Mouse (Mus musculus) adrenal gland, adult 18-20 months (tissue): ENCODE measurements at regions not wholly inside any gene's neighbourhood (a gene's known extent, or its start where the extent isn't known, plus 50 kb on each side); places are given as distances from the start of the nearest gene placed in this dataset.

Experiments used
- DNase-seq, 2 experiments: peaks; one replicate each; pipeline ENCODE4 v3.0.0; 2021 to 2022; ENCODE audit warnings: low spot score in 2 of 2

- no peak for DNase-seq
These were observed 344.0 kb downstream of the Slc4a3 start for GRCm38 (mm10) chr1:75889847-75890591.

- DNase-seq, result no peak
These were observed 344.7 kb downstream of the Slc4a3 start for GRCm38 (mm10) chr1:75890636-75891276.

GRCm38 (mm10) chr1:75895550-75895949, 349.5 kb downstream of the Slc4a3 start:
- DNase-seq, result no peak

- no peak for DNase-seq
These were observed 355.1 kb downstream of the Slc4a3 start for GRCm38 (mm10) chr1:75901146-75901545.

- no peak for DNase-seq
These were observed 359.8 kb downstream of the Slc4a3 start for GRCm38 (mm10) chr1:75905699-75906470.

GRCm38 (mm10) chr1:75915311-75915710, 369.2 kb downstream of the Slc4a3 start:
- DNase-seq, result no peak

- DNase-seq, result no peak
These were observed 370.1 kb downstream of the Slc4a3 start for GRCm38 (mm10) chr1:75916181-75916580.

- DNase-seq, result no peak
These were observed 373.1 kb downstream of the Slc4a3 start for GRCm38 (mm10) chr1:75919134-75919533.

GRCm38 (mm10) chr1:75925046-75925445, 379.0 kb downstream of the Slc4a3 start:
- no peak for DNase-seq

- peak; percentile 88 to 91 for DNase-seq
These were observed 379.7 kb downstream of the Slc4a3 start for GRCm38 (mm10) chr1:75925802-75926201.

GRCm38 (mm10) chr1:75931852-75932251, 385.8 kb downstream of the Slc4a3 start:
- DNase-seq, result no peak

GRCm38 (mm10) chr1:75933831-75934230, 387.8 kb downstream of the Slc4a3 start:
- DNase-seq, result peak in 1 of 2 experiments; percentile 30

- DNase-seq, result no peak
These were observed 388.7 kb downstream of the Slc4a3 start for GRCm38 (mm10) chr1:75934761-75935160.

- DNase-seq, result no peak
These were observed 389.8 kb downstream of the Slc4a3 start for GRCm38 (mm10) chr1:75935866-75936265.

GRCm38 (mm10) chr1:75936596-75936995, 390.5 kb downstream of the Slc4a3 start:
- no peak for DNase-seq

GRCm38 (mm10) chr1:75937331-75937730, 391.3 kb downstream of the Slc4a3 start:
- DNase-seq, result no peak

GRCm38 (mm10) chr1:75946290-75946839, 400.3 kb downstream of the Slc4a3 start:
- DNase-seq, result no peak

GRCm38 (mm10) chr1:75978203-75978986, 432.3 kb downstream of the Slc4a3 start:
- DNase-seq, result no peak

GRCm38 (mm10) chr1:75983057-75983456, 437.0 kb downstream of the Slc4a3 start:
- DNase-seq, result no peak

GRCm38 (mm10) chr1:75983487-75983886, 437.4 kb downstream of the Slc4a3 start:
- no peak for DNase-seq

- no peak for DNase-seq
These were observed 442.4 kb downstream of the Slc4a3 start for GRCm38 (mm10) chr1:75988496-75988895.
